Mouse (Mus musculus): ENCODE results near the gene Etfrf1.

GRCm38 (mm10) chr6:145262314-145262713 lies 51.4 kb downstream of the Etfrf1 start:
- TF ChIP-seq GATA1 (IDR thresholded peaks at IDR 0.05; ENCODE audit: low read length) (no peak), TAL1 (IDR thresholded peaks at IDR 0.05; ENCODE audit: low read length) (no peak)

All from erythroblast, embryonic 14.5 days (primary cell).